Mouse (Mus musculus) mouse trophoblast stem cell (cell line): ENCODE data around the gene Pfkm.

Experiments
- in situ Hi-C, 2 experiments: fragments of 300-500 bp; cut with MseI, MboI; formaldehyde crosslinking; loops; 2 replicates in 1 of 2; 3 replicates in 1 of 2; pipeline ENCODE4 v1.15.1; 2025

Pfkm gene

GRCm38 (mm10) chr15:98170365-98170764, 78.0 kb downstream of the Pfkm start:
- in situ Hi-C loops = loop anchor here in 1 of 2 experiments (5.0 kb wide), 1 partner anchor 83 kb away; no protein-coding TSS in a partner anchor

GRCm38 (mm10) chr15:98170917-98171316, 78.5 kb downstream of the Pfkm start:
- in situ Hi-C loops = loop anchor here in 1 of 2 experiments (5.0 kb wide), 1 partner anchor 84 kb away; no protein-coding TSS in a partner anchor

- in situ Hi-C loops = loop anchor here in 1 of 2 experiments (5.0 kb wide), 1 partner anchor 85 kb away; no protein-coding TSS in a partner anchor
Observed at GRCm38 (mm10) chr15:98172113-98172512, 79.7 kb downstream of the Pfkm start.

DNA sequence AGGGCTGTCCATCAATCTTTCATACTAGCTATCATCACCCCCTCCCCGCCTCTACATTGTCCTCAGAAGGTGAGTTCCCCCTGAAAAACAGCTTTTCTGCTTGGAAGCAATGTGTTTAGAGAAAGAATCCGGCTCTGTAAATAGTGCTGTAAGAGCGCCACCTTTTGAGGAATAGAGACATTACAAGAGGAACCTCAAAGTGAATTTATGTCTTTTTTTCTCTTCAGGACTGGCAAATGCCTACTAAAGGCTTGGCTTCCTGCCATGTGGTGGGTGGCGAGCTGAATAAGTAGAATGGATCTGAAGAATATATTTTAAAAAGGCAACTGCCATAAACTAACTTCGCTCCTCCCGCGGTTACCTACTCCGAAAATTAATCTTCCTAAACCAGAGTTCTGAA, 81.4 kb downstream of the Pfkm start:
- in situ Hi-C loops = loop anchor here in 1 of 2 experiments (5.0 kb wide), 1 partner anchor 87 kb away; no protein-coding TSS in a partner anchor

DNA sequence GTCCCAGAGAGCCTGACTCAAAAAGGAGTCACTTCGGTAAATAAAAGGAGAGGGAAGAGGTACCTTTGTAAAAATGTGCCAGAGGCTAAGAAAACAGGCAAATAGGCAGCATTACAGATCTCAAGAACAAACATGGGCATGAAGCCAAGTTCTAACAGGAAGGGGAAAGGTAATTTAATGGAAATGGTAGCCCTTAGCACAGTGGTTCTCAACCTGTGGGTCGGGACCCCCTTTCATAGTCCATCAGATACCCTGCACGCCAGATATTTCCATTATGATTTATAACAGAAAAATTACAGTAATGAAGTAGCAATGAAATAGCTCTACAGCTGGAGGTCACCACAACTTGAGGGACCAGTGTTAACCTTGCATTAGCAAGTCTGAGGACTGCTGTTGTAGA, 84.9 kb downstream of the Pfkm start:
- in situ Hi-C loops = no loop called here

GRCm38 (mm10) chr15:98180567-98181131, 88.3 kb downstream of the Pfkm start:
- in situ Hi-C loops = loop anchor here (5.0 to 10.0 kb wide), 2 partner anchors 212 to 214 kb away; no protein-coding TSS in a partner anchor

- in situ Hi-C loops = loop anchor here (5.0 to 10.0 kb wide), 2 partner anchors 211 to 214 kb away; no protein-coding TSS in a partner anchor
Observed at GRCm38 (mm10) chr15:98181132-98181711, 88.8 kb downstream of the Pfkm start.
